ENCODE assay signal across 8 mouse cellular contexts in genomic region chr9:65629767-65630630, GRCm38 (mm10). TPM values are rescaled to one million over a fixed set of nuclear protein-coding genes. Genes with fewer than 3 reads are reported as not detected.
DNase-seq lines count a peak whose midpoint lies in the region; ATAC-seq and TF ChIP-seq lines count a peak whose summit lies in the region.

No protein-coding gene starts in this region.

- no peak for TF ChIP-seq RAD21 in CH12.LX (IDR thresholded peaks at IDR 0.05; ENCODE audit: low read depth, low read length)

- 1% methylated on average over 47 of the region's 83 CpGs for WGBS in hindbrain, postnatal 0 days
- under 1% methylated on average over 54 of the region's 83 CpGs for WGBS in liver, embryonic 13.5 days (ENCODE audit: insufficient replicate concordance)

- no peak for TF ChIP-seq CTCF in CH12.LX (conservative IDR thresholded peaks at IDR 0.05 in 1 of 2, IDR thresholded peaks at IDR 0.05 in 1 of 2; ENCODE audit: low read depth in 2 of 2, low read length in 2 of 2)
- no peak for TF ChIP-seq CTCF in hindbrain, postnatal 0 days (IDR thresholded peaks at IDR 0.05; ENCODE audit: low read depth)

- peaks cover 24% of the 10 kb centered on the region for H3K27me3 ChIP-seq in CH12.LX (replicated peaks)
- peaks cover 19% of the 10 kb centered on the region; the same call in 1 of the 2 replicates for H3K27me3 ChIP-seq in hindbrain, postnatal 0 days (ENCODE audit: insufficient read depth, low read length)
- H3K27me3 ChIP-seq in liver, embryonic 13.5 days: peaks cover 85% of the 10 kb centered on the region

- peaks cover 8% of the 10 kb centered on the region for H3K9me3 ChIP-seq in CH12.LX (replicated peaks; ENCODE audit: low read length)
- H3K9me3 ChIP-seq in hindbrain, postnatal 0 days (ENCODE audit: low read length): no peaks in the 10 kb centered on the region
- H3K9me3 ChIP-seq in liver, embryonic 13.5 days (replicated peaks): no peaks in the 10 kb centered on the region

- no peaks in the 10 kb centered on the region for H3K4me1 ChIP-seq in CH12.LX (ENCODE audit: control insufficient read depth in 1 of 2, insufficient read depth in 2 of 2)
- 0 out of 2 replicates have a peak, but pooled peaks cover 6% of the 10 kb centered on the region for H3K4me1 ChIP-seq in hindbrain, postnatal 0 days (ENCODE audit: insufficient read depth, low read length)
- H3K4me1 ChIP-seq in liver, embryonic 13.5 days (replicated peaks): peaks cover 28% of the 10 kb centered on the region

- H3K79me2 ChIP-seq in CH12.LX (replicated peaks; ENCODE audit: control insufficient read depth, extremely low read depth, insufficient read depth, poor library complexity, severe bottlenecking): no peaks in the 10 kb centered on the region

- peak overlapping the region; percentile 83 for H3K4me2 ChIP-seq in CH12.LX (ENCODE audit: insufficient read depth, low read depth, poor library complexity, severe bottlenecking)
- H3K4me2 ChIP-seq in hindbrain, postnatal 0 days (ENCODE audit: low read depth, low read length): peak overlapping the region; percentile 94
- peak overlapping the region; percentile 75 for H3K4me2 ChIP-seq in liver, embryonic 13.5 days

- H3K36me3 ChIP-seq in CH12.LX (replicated peaks in 1 of 2; ENCODE audit: control insufficient read depth in 1 of 2, insufficient read depth in 1 of 2, low read length in 1 of 2): no peaks in the 10 kb centered on the region
- H3K36me3 ChIP-seq in hindbrain, postnatal 0 days (ENCODE audit: insufficient read depth, low read length): no peaks in the 10 kb centered on the region
- H3K36me3 ChIP-seq in liver, embryonic 13.5 days: no peaks in the 10 kb centered on the region

- peak; percentile 93 for ATAC-seq in hindbrain, postnatal 0 days
- ATAC-seq in liver, embryonic 13.5 days (ENCODE audit: low read depth): peak; percentile 75

- peak overlapping the region; percentile 27 for H3K9ac ChIP-seq in CH12.LX (ENCODE audit: insufficient read depth, low read depth)
- peak overlapping the region; percentile 58 for H3K9ac ChIP-seq in hindbrain, postnatal 0 days (replicated peaks; ENCODE audit: low read length)
- H3K9ac ChIP-seq in liver, embryonic 13.5 days: peak overlapping the region; percentile 68

- H3K27ac ChIP-seq in CH12.LX (ENCODE audit: insufficient read depth, low read depth): no peak overlapping the region
- peak overlapping the region; percentile 58; the same call in 1 of the 2 replicates for H3K27ac ChIP-seq in hindbrain, postnatal 0 days
- 0 out of 2 replicates have a peak overlapping the region, but pooled peaks have one; percentile 20 for H3K27ac ChIP-seq in liver, embryonic 13.5 days

- in situ Hi-C loops in CH12.LX (cut with MboI; ENCODE audit: low pct_ligation_motif_present, low pct_unique_long_range_greater_than_20kb, low sequenced_read_pairs): no loop called here

- DNase-seq in CH12.LX (ENCODE audit: extremely low read depth): no peak
- DNase-seq in adrenal gland, postnatal 14 days: peak; percentile 87
- DNase-seq in gastrocnemius, postnatal 10 days: peak; percentile 61
- DNase-seq in hindbrain, postnatal 0 days (ENCODE audit: low spot score): peak; percentile 52
- DNase-seq in liver, embryonic 13.5 days: peak; percentile 21
- peak; percentile 80 for DNase-seq in neural tube, embryonic 10.5 days (ENCODE audit: extremely low spot score, low spot score)
- DNase-seq in thymus, postnatal 25 days: peak; percentile 57
- no peak for DNase-seq in layer of hippocampus, postnatal 25 days (ENCODE audit: extremely low spot score in 1 of 2, low spot score in 1 of 2)

- no peak for TF ChIP-seq POLR2A in CH12.LX (IDR thresholded peaks at IDR 0.05; ENCODE audit: low read depth, low read length)

- peak overlapping the region; percentile 21 to 48 (median 38) for H3K4me3 ChIP-seq in CH12.LX (replicated peaks in 1 of 3; ENCODE audit: low read depth in 2 of 3, low read length in 2 of 3, poor library complexity in 1 of 3)
- peak overlapping the region; percentile 71 for H3K4me3 ChIP-seq in hindbrain, postnatal 0 days (ENCODE audit: low read length)
- peak overlapping the region; percentile 64 for H3K4me3 ChIP-seq in liver, embryonic 13.5 days (replicated peaks)

- dilution Hi-C loops in CH12.LX (cut with MboI; ENCODE audit: extremely low pct_ligation_motif_present, extremely low pct_unique_long_range_greater_than_20kb, low sequenced_read_pairs): no loop called here

- TF ChIP-seq EP300 in CH12.LX (IDR thresholded peaks at IDR 0.05; ENCODE audit: low read length): no peak

TF ChIP-seq in CH12.LX, 34 proteins besides CTCF, POLR2A, EP300 and RAD21:
- no peak for TF ChIP-seq ELF1 (IDR thresholded peaks at IDR 0.05; ENCODE audit: low read depth, low read length)
- no peak for TF ChIP-seq SMC3 (IDR thresholded peaks at IDR 0.05; ENCODE audit: low read depth, low read length)
- TF ChIP-seq ZNF384 (IDR thresholded peaks at IDR 0.05; ENCODE audit: low read depth, low read length): peak; percentile 84
- TF ChIP-seq IRF4 (IDR thresholded peaks at IDR 0.05; ENCODE audit: low read depth, low read length): no peak
- TF ChIP-seq USF2 (conservative IDR thresholded peaks at IDR 0.05; ENCODE audit: low read depth, low read length): no peak

RNA-seq across cellular contexts. Expression of gene Rbpms2, which starts 0.6 kb away (rescaled TPM):
- total RNA-seq in CH12.LX (2012; rRNA removed): 0.13 TPM in 1 of 2 replicates, not detected in the other
- not detected in 2 replicates for total RNA-seq in CH12.LX (2014; rRNA removed)
- polyA plus RNA-seq in CH12.LX (2012; ENCODE audit: insufficient read length, low read depth): 0.34 and 0.95 TPM in 2 replicates
- 61.0 and 61.5 TPM in 2 replicates for total RNA-seq in adrenal gland, postnatal 14 days (2021)
- total RNA-seq in gastrocnemius, postnatal 10 days (2021): 1 to 10 TPM; 2.4 to 4.0 TPM
- 3.3 and 5.9 TPM in 2 replicates for total RNA-seq in hindbrain, postnatal 0 days (2014; rRNA removed)
- 3.8 and 5.1 TPM in 2 replicates for polyA plus RNA-seq in hindbrain, postnatal 0 days (2015; fragmentation: Nextera tagmentation; extraction: Ambion mirVana)
- polyA plus RNA-seq in liver, embryonic 13.5 days (2015; fragmentation: Nextera tagmentation; extraction: Ambion mirVana): 12.6 and 15.4 TPM in 2 replicates
- total RNA-seq in layer of hippocampus, postnatal 25 days (2021): 1 to 10 TPM; 2.8 to 2.9 TPM

RNA-seq across cellular contexts. Expression of gene Oaz2, which starts 37.8 kb away (rescaled TPM):
- total RNA-seq in CH12.LX (2012; rRNA removed): 30.2 and 30.9 TPM in 2 replicates
- 35.3 and 38.9 TPM in 2 replicates for total RNA-seq in CH12.LX (2014; rRNA removed)
- polyA plus RNA-seq in CH12.LX (2012; ENCODE audit: insufficient read length, low read depth): 55.7 and 61.4 TPM in 2 replicates
- 133 and 148 TPM in 2 replicates for total RNA-seq in adrenal gland, postnatal 14 days (2021)
- total RNA-seq in gastrocnemius, postnatal 10 days (2021): 100 to 1,000 TPM; 248 to 260 TPM
- 274 and 284 TPM in 2 replicates for total RNA-seq in hindbrain, postnatal 0 days (2014; rRNA removed)
- polyA plus RNA-seq in hindbrain, postnatal 0 days (2015; fragmentation: Nextera tagmentation; extraction: Ambion mirVana): 365 and 387 TPM in 2 replicates
- 49.6 and 54.3 TPM in 2 replicates for polyA plus RNA-seq in liver, embryonic 13.5 days (2015; fragmentation: Nextera tagmentation; extraction: Ambion mirVana)
- total RNA-seq in layer of hippocampus, postnatal 25 days (2021): 100 to 1,000 TPM; 199 to 217 TPM

RNA-seq across cellular contexts. Expression of gene Pif1, which starts 43.0 kb away (rescaled TPM):
- 12.2 and 15.7 TPM in 2 replicates for total RNA-seq in CH12.LX (2012; rRNA removed)
- total RNA-seq in CH12.LX (2014; rRNA removed): 11.2 and 13.3 TPM in 2 replicates
- 12.3 and 14.5 TPM in 2 replicates for polyA plus RNA-seq in CH12.LX (2012; ENCODE audit: insufficient read length, low read depth)
- total RNA-seq in adrenal gland, postnatal 14 days (2021): 1.7 and 2.9 TPM in 2 replicates
- 1 to 10 TPM in 1 of 2 experiments, under 1 TPM in 1; 0.92 to 1.4 TPM for total RNA-seq in gastrocnemius, postnatal 10 days (2021)
- total RNA-seq in hindbrain, postnatal 0 days (2014; rRNA removed): 3.5 and 15.2 TPM in 2 replicates
- polyA plus RNA-seq in hindbrain, postnatal 0 days (2015; fragmentation: Nextera tagmentation; extraction: Ambion mirVana): 2.4 and 2.9 TPM in 2 replicates
- 11.0 and 13.8 TPM in 2 replicates for polyA plus RNA-seq in liver, embryonic 13.5 days (2015; fragmentation: Nextera tagmentation; extraction: Ambion mirVana)
- total RNA-seq in layer of hippocampus, postnatal 25 days (2021): under 1 TPM; 0.07 to 0.19 TPM

RNA-seq across cellular contexts. Expression of gene Plekho2, which starts 50.2 kb away (rescaled TPM):
- total RNA-seq in CH12.LX (2012; rRNA removed) (13.9 and 16.8 TPM in 2 replicates), CH12.LX (2014; rRNA removed) (7.2 and 7.9 TPM in 2 replicates)
- 33.8 and 37.1 TPM in 2 replicates for polyA plus RNA-seq in CH12.LX (2012; ENCODE audit: insufficient read length, low read depth)
- total RNA-seq in adrenal gland, postnatal 14 days (2021): 36.1 and 48.0 TPM in 2 replicates
- total RNA-seq in gastrocnemius, postnatal 10 days (2021): 10 to 100 TPM; 11.4 to 17.3 TPM
- total RNA-seq in hindbrain, postnatal 0 days (2014; rRNA removed): 12.7 and 17.9 TPM in 2 replicates
- polyA plus RNA-seq in hindbrain, postnatal 0 days (2015; fragmentation: Nextera tagmentation; extraction: Ambion mirVana): 7.0 and 7.8 TPM in 2 replicates
- polyA plus RNA-seq in liver, embryonic 13.5 days (2015; fragmentation: Nextera tagmentation; extraction: Ambion mirVana): 24.2 and 31.6 TPM in 2 replicates
- 10 to 100 TPM; 11.3 to 13.7 TPM for total RNA-seq in layer of hippocampus, postnatal 25 days (2021)

Comparison
In these comparisons a context has a peak if more than half of its experiments do, and no peak if none do; other contexts are left out.
1. DNase-seq: peak in adrenal gland, postnatal 14 days (single experiment), gastrocnemius, postnatal 10 days (single experiment), hindbrain, postnatal 0 days (single experiment), liver, embryonic 13.5 days (single experiment), neural tube, embryonic 10.5 days (single experiment) and thymus, postnatal 25 days (single experiment); none in CH12.LX (single experiment) and layer of hippocampus, postnatal 25 days (0 of 2).
2. Peak in every context shown above with its lines, with median percentiles within 50 percentile points of each other: H3K4me2 ChIP-seq, H3K4me3 ChIP-seq and H3K9ac ChIP-seq.